Mouse (Mus musculus): ENCODE measurements at regions not wholly inside any gene's neighbourhood (a gene's known extent, or its start where the extent isn't known, plus 50 kb on each side); places are given as distances from the start of the nearest gene placed in this dataset.

- ATAC-seq (ENCODE audit: extremely low read depth, insufficient number of reproducible peaks, low FRiP score, poor library complexity, severe bottlenecking) (peak; percentile 66), DNase-seq (ENCODE audit: low spot score) (peak; percentile 10)
- Histone ChIP-seq H3K4me3 (ENCODE audit: low read depth, low read length) (no peak overlapping the region), H3K9me3 (replicated peaks) (no peaks in the 10 kb centered on the region), H3K36me3 (replicated peaks) (no peaks in the 10 kb centered on the region), H3K27me3 (ENCODE audit: insufficient read depth, low read length) (peaks cover 30% of the 10 kb centered on the region), H3K4me1 (ENCODE audit: insufficient read depth, low read depth, low read length) (0 out of 2 replicates have a peak, but pooled peaks cover 3% of the 10 kb centered on the region)
- TF ChIP-seq TAL1 (conservative IDR thresholded peaks at IDR 0.05; ENCODE audit: low read depth, low read length) (no peak), GATA1 (IDR thresholded peaks at IDR 0.05; ENCODE audit: borderline replicate concordance, low read length) (no peak), POLR2AphosphoS5 (IDR thresholded peaks at IDR 0.05; ENCODE audit: insufficient replicate concordance, low read depth, low read length) (no peak), GATA2 (IDR thresholded peaks at IDR 0.05; ENCODE audit: borderline replicate concordance, low read depth, low read length) (no peak), CTCF (IDR thresholded peaks at IDR 0.05; ENCODE audit: low read depth, low read length) (no peak)
Observed at GRCm38 (mm10) chr16:95827402-95827737, 125.5 kb downstream of the Ets2 start.

DNA sequence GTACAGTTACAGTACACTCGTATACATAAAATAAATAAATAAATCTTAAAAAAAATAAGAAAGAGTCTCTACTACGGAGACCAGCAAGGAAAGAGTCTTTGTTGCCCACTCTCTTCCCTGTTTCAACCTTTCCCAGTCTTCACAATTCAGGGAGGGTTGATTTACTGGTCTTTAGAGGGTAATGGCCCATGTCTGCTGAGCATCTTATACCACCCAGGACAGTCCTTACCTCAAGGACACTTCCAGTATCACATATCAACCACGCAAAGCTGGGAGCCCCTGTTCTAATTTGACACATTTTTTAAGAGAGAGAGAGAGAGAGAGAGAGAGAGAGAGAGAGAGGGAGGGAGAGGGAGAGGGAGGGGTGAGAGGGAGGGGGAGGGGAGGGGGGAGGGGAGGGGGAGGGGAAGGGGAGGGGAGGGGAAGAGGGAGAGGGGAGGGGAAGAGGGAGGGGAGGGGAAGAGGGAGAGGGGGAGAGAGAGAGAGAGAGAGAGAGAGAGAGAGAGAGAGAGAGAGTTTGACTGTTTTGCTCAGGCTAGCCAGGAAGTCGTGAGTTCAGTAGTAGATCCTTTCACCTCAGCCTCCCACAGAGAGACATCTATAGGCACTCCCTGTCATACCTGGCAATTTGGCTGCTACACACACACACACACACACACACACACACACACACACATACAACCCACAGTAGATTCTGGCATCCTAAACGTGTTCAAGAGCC is 125.0 kb downstream of the Ets2 start:
- Histone ChIP-seq H3K27me3 (ENCODE audit: insufficient read depth, low read length) (peaks cover 31% of the 10 kb centered on the region), H3K4me1 (ENCODE audit: insufficient read depth, low read depth, low read length) (peaks cover 6% of the 10 kb centered on the region; the same call in 1 of the 2 replicates), H3K9me3 (replicated peaks) (no peaks in the 10 kb centered on the region), H3K4me3 (ENCODE audit: low read depth, low read length) (no peak overlapping the region), H3K36me3 (replicated peaks) (no peaks in the 10 kb centered on the region)
- DNase-seq (ENCODE audit: low spot score): no peak
- TF ChIP-seq CTCF (IDR thresholded peaks at IDR 0.05; ENCODE audit: low read depth, low read length): no peak
- no peak for TF ChIP-seq TAL1 (conservative IDR thresholded peaks at IDR 0.05; ENCODE audit: low read depth, low read length)
- no peak for TF ChIP-seq GATA1 (IDR thresholded peaks at IDR 0.05; ENCODE audit: borderline replicate concordance, low read length)
- ATAC-seq (ENCODE audit: extremely low read depth, insufficient number of reproducible peaks, low FRiP score, poor library complexity, severe bottlenecking): no peak

DNA sequence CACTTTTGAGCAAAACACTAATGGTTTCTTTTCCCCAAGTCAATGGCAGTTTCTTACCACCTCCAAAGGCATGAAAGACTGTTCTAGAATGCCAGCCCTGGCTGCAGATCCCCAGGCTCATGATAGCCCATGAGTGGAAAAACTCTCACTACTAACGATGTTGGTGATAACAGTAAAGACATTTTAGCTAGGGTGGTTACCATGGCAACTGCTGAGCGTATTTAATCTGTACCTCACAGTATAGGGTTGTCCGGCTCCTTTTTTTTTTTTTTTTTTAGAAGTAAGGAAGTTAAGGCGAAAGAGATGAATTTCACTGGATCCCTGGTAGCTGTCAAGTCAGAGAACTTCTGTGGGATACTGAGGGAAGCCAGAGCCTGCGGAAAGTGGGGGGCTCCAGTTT is 123.8 kb downstream of the Ets2 start:
- TF ChIP-seq POLR2AphosphoS5 (IDR thresholded peaks at IDR 0.05; ENCODE audit: insufficient replicate concordance, low read depth, low read length): no peak
- H3K36me3 ChIP-seq (replicated peaks): no peaks in the 10 kb centered on the region
- ATAC-seq (ENCODE audit: extremely low read depth, insufficient number of reproducible peaks, low FRiP score, poor library complexity, severe bottlenecking): 0 out of 2 replicates have a peak, but pooled peaks have one; percentile 15
- no peak overlapping the region for H3K4me3 ChIP-seq (ENCODE audit: low read depth, low read length)
- H3K27me3 ChIP-seq (ENCODE audit: insufficient read depth, low read length): peaks cover 22% of the 10 kb centered on the region
- H3K9me3 ChIP-seq (replicated peaks): no peaks in the 10 kb centered on the region
- H3K4me1 ChIP-seq (ENCODE audit: insufficient read depth, low read depth, low read length): peaks cover 6% of the 10 kb centered on the region; the same call in 1 of the 2 replicates
- DNase-seq (ENCODE audit: low spot score): no peak

DNA sequence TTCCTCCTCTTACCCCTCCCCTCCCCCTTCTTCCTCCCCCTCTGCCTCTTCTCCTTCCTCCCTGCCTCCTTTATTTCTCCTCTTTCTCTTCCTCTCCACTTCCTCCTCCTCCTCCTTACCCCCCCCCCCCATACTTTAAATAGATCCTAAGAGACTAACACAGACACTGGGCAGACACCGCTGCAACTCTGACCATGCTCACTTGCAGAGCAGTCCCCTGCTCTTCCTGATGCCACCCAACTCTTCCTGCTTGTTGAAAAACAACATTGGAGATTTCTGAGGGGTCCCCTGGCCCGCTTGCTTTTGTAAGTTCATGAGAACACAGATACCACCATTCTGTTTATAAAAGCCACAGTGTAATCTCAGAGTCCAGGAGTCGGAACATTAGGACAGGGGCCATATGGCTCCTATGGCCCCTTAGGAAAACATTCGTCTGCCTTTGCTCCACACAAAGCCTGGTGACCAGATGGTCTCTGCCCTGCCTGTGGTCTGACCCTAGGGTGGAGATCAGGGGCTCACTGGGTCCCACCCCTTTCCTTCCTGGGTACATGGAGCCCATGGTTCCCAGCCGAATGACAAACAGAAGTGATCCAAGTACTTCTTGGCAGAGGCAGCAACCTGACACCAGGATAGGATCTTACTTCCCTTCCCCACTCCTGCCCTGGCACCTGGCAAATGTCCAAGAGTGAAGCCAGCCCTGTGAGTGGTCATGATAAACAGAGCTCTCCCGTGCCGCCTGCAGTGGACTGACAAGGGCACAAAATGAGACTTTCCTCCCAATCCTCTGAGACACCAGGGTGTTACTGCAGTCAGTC is 123.1 kb downstream of the Ets2 start:
- H3K9me3 ChIP-seq (replicated peaks): peaks cover 4% of the 10 kb centered on the region
- H3K36me3 ChIP-seq (replicated peaks): no peaks in the 10 kb centered on the region
- H3K27me3 ChIP-seq (ENCODE audit: insufficient read depth, low read length): peaks cover 20% of the 10 kb centered on the region
- peaks cover 6% of the 10 kb centered on the region; the same call in 1 of the 2 replicates for H3K4me1 ChIP-seq (ENCODE audit: insufficient read depth, low read depth, low read length)
- TF ChIP-seq GATA2 (IDR thresholded peaks at IDR 0.05; ENCODE audit: borderline replicate concordance, low read depth, low read length) (no peak), TAL1 (conservative IDR thresholded peaks at IDR 0.05; ENCODE audit: low read depth, low read length) (no peak), POLR2AphosphoS5 (IDR thresholded peaks at IDR 0.05; ENCODE audit: insufficient replicate concordance, low read depth, low read length) (no peak), CTCF (IDR thresholded peaks at IDR 0.05; ENCODE audit: low read depth, low read length) (no peak), GATA1 (IDR thresholded peaks at IDR 0.05; ENCODE audit: borderline replicate concordance, low read length) (no peak)
- peak; percentile 8 for DNase-seq (ENCODE audit: low spot score)
- no peak overlapping the region for H3K4me3 ChIP-seq (ENCODE audit: low read depth, low read length)
- 0 out of 2 replicates have a peak, but pooled peaks have one; percentile 24 for ATAC-seq (ENCODE audit: extremely low read depth, insufficient number of reproducible peaks, low FRiP score, poor library complexity, severe bottlenecking)

DNA sequence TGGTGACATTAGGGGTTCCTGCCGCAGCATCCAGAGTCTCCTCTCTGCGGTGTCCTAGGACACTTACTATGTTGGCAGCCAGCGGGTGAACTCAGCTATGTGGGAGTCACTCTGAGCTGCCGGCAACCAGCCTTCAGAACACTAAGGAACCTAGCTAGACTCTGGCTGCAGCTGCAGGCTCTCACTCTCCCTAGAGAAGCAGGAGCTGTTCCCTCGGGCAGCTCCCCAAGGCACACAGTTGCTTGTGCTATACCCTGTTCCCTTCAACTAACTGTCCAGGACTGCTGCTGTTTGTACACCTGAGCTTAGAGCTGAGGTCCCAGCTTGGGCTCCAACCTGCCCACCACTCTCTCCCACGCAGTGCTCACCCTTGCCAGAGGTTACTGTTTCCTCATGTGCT is 121.9 kb downstream of the Ets2 start:
- no peaks in the 10 kb centered on the region for H3K36me3 ChIP-seq (replicated peaks)
- H3K9me3 ChIP-seq (replicated peaks): peaks cover 10% of the 10 kb centered on the region
- H3K4me1 ChIP-seq (ENCODE audit: insufficient read depth, low read depth, low read length): peaks cover 6% of the 10 kb centered on the region; the same call in 1 of the 2 replicates
- H3K27me3 ChIP-seq (ENCODE audit: insufficient read depth, low read length): peaks cover 20% of the 10 kb centered on the region
- no peak for DNase-seq (ENCODE audit: low spot score)
- TF ChIP-seq CTCF (IDR thresholded peaks at IDR 0.05; ENCODE audit: low read depth, low read length): no peak
- no peak overlapping the region for H3K4me3 ChIP-seq (ENCODE audit: low read depth, low read length)
- ATAC-seq (ENCODE audit: extremely low read depth, insufficient number of reproducible peaks, low FRiP score, poor library complexity, severe bottlenecking): no peak

DNA sequence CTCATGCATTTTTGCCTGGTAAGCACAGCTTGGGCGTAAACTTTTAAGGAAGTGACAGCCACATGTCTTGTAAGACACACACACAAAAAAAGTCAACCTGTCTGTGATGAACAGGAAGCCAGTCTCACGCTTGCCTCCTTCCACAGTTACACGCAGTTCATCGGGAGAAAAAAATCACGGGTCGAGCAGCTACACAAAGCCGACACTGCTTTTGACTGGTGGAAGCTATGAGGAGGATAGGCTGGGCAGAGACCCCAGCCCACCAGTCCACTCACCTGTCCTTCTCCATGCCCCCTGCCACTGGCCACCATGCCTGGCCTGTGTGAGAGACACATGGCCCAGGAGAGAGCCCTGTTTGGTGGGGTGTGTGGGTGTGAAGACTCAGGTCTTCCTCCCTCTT is 119.2 kb downstream of the Ets2 start:
- DNase-seq (ENCODE audit: low spot score): no peak
- Histone ChIP-seq H3K27me3 (ENCODE audit: insufficient read depth, low read length) (peaks cover 17% of the 10 kb centered on the region), H3K9me3 (replicated peaks) (peaks cover 17% of the 10 kb centered on the region), H3K4me1 (ENCODE audit: insufficient read depth, low read depth, low read length) (peaks cover 6% of the 10 kb centered on the region; the same call in 1 of the 2 replicates), H3K4me3 (ENCODE audit: low read depth, low read length) (no peak overlapping the region), H3K36me3 (replicated peaks) (no peaks in the 10 kb centered on the region)
- ATAC-seq (ENCODE audit: extremely low read depth, insufficient number of reproducible peaks, low FRiP score, poor library complexity, severe bottlenecking): no peak
- TF ChIP-seq GATA1 (IDR thresholded peaks at IDR 0.05; ENCODE audit: borderline replicate concordance, low read length): no peak
- no peak for TF ChIP-seq TAL1 (conservative IDR thresholded peaks at IDR 0.05; ENCODE audit: low read depth, low read length)
- TF ChIP-seq CTCF (IDR thresholded peaks at IDR 0.05; ENCODE audit: low read depth, low read length): no peak
- no peak for TF ChIP-seq GATA2 (IDR thresholded peaks at IDR 0.05; ENCODE audit: borderline replicate concordance, low read depth, low read length)
- TF ChIP-seq POLR2AphosphoS5 (IDR thresholded peaks at IDR 0.05; ENCODE audit: insufficient replicate concordance, low read depth, low read length): no peak

Data from G1E (cell line).